Mouse (Mus musculus): ENCODE results near the gene Scrt2.

- TF ChIP-seq GATA1 (IDR thresholded peaks at IDR 0.05; ENCODE audit: low read length) = no peak
- TF ChIP-seq TAL1 (IDR thresholded peaks at IDR 0.05; ENCODE audit: low read length) = no peak
Observed at GRCm38 (mm10) chr2:152083411-152083810, 2.1 kb downstream of the Scrt2 start.

Data from erythroblast, embryonic 14.5 days (primary cell).